Comparison of ENCODE assay signal across 20 mouse cellular contexts in the genomic region with DNA sequence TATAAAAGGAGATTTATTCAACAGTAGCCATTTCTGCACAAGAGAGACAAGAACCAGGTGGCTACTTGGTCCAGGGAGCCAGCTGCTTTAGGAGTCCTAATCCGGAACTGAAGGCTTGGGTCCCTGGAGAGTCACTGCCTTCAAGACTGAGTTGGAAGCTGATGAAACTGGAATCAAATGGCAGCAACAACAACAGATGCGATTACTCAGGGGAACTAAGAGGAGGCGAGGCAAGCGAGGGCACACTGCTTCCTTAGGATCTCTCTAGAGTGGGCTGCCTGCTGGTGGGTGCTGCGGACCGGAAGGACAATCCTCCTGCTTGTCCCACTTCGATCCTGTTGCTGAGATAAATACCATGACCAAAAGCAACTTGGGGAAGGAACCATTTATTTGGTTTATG. TPM values are rescaled to one million over a fixed set of nuclear protein-coding genes. Genes with fewer than 3 reads are reported as not detected.
A peak's percentile ranks its signal among the peaks of the same experiment; 100 is the strongest.
DNase-seq lines count a peak whose midpoint lies in the region; ATAC-seq and TF ChIP-seq lines count a peak whose summit lies in the region.
"Had no signal": no experiment of that assay in that cellular context is flagged by ENCODE, and none has a peak within 500 bp of the region (broad histone marks: within the 10 kb centered on the region; RNA-seq: fewer than 3 reads in every experiment).

No protein-coding gene starts in this region.

- 62% methylated on average over 7 of the region's 7 CpGs for WGBS in forebrain, embryonic 14.5 days
- WGBS in forebrain, embryonic 12.5 days = 61% methylated on average over 7 of the region's 7 CpGs
- 59% methylated on average over 7 of the region's 7 CpGs for WGBS in limb, embryonic 14.5 days
- 70% methylated on average over 7 of the region's 7 CpGs for WGBS in limb, embryonic 10.5 days

- no peak for ATAC-seq in forebrain, embryonic 14.5 days
- ATAC-seq in forebrain, embryonic 12.5 days (ENCODE audit: low FRiP score) = no peak
- ATAC-seq in limb, embryonic 14.5 days (ENCODE audit: low FRiP score, low read depth) = no peak; the same call in 1 of the 2 replicates

- H3K36me3 ChIP-seq in forebrain, embryonic 14.5 days (ENCODE audit: control insufficient read depth, insufficient read depth, low read length) = no peaks in the 10 kb centered on the region
- H3K36me3 ChIP-seq in forebrain, embryonic 12.5 days (replicated peaks) = no peaks in the 10 kb centered on the region
- no peaks in the 10 kb centered on the region for H3K36me3 ChIP-seq in limb, embryonic 14.5 days (ENCODE audit: control insufficient read depth, insufficient read depth, low read length)
- H3K36me3 ChIP-seq in limb, embryonic 10.5 days = no peaks in the 10 kb centered on the region
- H3K36me3 ChIP-seq: embryonic facial prominence, embryonic 12.5 days; heart, embryonic 12.5 days; limb, embryonic 12.5 days; liver, embryonic 13.5 days; lung, embryonic 15.5 days had no signal

- H3K4me2 ChIP-seq in forebrain, embryonic 14.5 days (ENCODE audit: low read length) = no peak overlapping the region
- no peak overlapping the region for H3K4me2 ChIP-seq in forebrain, embryonic 12.5 days
- no peak overlapping the region for H3K4me2 ChIP-seq in limb, embryonic 14.5 days (replicated peaks; ENCODE audit: low read depth, low read length, severe bottlenecking)
- H3K4me2 ChIP-seq: embryonic facial prominence, embryonic 12.5 days; heart, embryonic 12.5 days; limb, embryonic 12.5 days; liver, embryonic 13.5 days; lung, embryonic 15.5 days; midbrain, embryonic 11.5 days had no signal

- H3K27me3 ChIP-seq in forebrain, embryonic 14.5 days (replicated peaks; ENCODE audit: control insufficient read depth, insufficient read depth, low read length) = no peaks in the 10 kb centered on the region
- 0 out of 2 replicates have a peak, but pooled peaks cover 5% of the 10 kb centered on the region for H3K27me3 ChIP-seq in forebrain, embryonic 12.5 days
- no peaks in the 10 kb centered on the region for H3K27me3 ChIP-seq in limb, embryonic 14.5 days (ENCODE audit: control insufficient read depth, insufficient read depth, low read length)
- no peaks in the 10 kb centered on the region for H3K27me3 ChIP-seq in limb, embryonic 10.5 days (ENCODE audit: low read depth, poor library complexity, severe bottlenecking)
- H3K27me3 ChIP-seq: embryonic facial prominence, embryonic 12.5 days; heart, embryonic 12.5 days; liver, embryonic 13.5 days; lung, embryonic 15.5 days had no signal

- no peak overlapping the region for H3K27ac ChIP-seq in forebrain, embryonic 14.5 days (ENCODE audit: low read depth, low read length)
- H3K27ac ChIP-seq in forebrain, embryonic 12.5 days = no peak overlapping the region
- H3K27ac ChIP-seq in limb, embryonic 14.5 days (replicated peaks; ENCODE audit: low read depth, low read length) = no peak overlapping the region
- no peak overlapping the region for H3K27ac ChIP-seq in limb, embryonic 10.5 days
- H3K27ac ChIP-seq: embryonic facial prominence, embryonic 12.5 days; limb, embryonic 12.5 days; liver, embryonic 13.5 days; lung, embryonic 15.5 days had no signal

- H3K4me3 ChIP-seq in forebrain, embryonic 14.5 days (ENCODE audit: low read depth, low read length) = no peak overlapping the region
- no peak overlapping the region for H3K4me3 ChIP-seq in forebrain, embryonic 12.5 days (replicated peaks)
- no peak overlapping the region for H3K4me3 ChIP-seq in limb, embryonic 14.5 days (replicated peaks; ENCODE audit: low read length)
- H3K4me3 ChIP-seq in limb, embryonic 10.5 days = no peak overlapping the region
- H3K4me3 ChIP-seq: embryonic facial prominence, embryonic 12.5 days; heart, embryonic 12.5 days; limb, embryonic 12.5 days; liver, embryonic 13.5 days; lung, embryonic 15.5 days had no signal

- no peak for TF ChIP-seq POLR2A in limb, embryonic 14.5 days (IDR thresholded peaks at IDR 0.05; ENCODE audit: borderline replicate concordance, extremely low read depth, insufficient read depth, insufficient read length)

- 0 out of 2 replicates have a peak overlapping the region, but pooled peaks have one; percentile 13 for H3K9ac ChIP-seq in forebrain, embryonic 14.5 days (ENCODE audit: low read length)
- no peak overlapping the region for H3K9ac ChIP-seq in forebrain, embryonic 12.5 days
- no peak overlapping the region for H3K9ac ChIP-seq in limb, embryonic 14.5 days (ENCODE audit: low read depth, low read length, severe bottlenecking)
- H3K9ac ChIP-seq: embryonic facial prominence, embryonic 12.5 days; heart, embryonic 12.5 days; limb, embryonic 12.5 days; liver, embryonic 13.5 days; lung, embryonic 15.5 days had no signal

- H3K9me3 ChIP-seq in forebrain, embryonic 14.5 days (replicated peaks; ENCODE audit: control insufficient read depth, low read length) = no peaks in the 10 kb centered on the region
- no peaks in the 10 kb centered on the region for H3K9me3 ChIP-seq in forebrain, embryonic 12.5 days
- no peaks in the 10 kb centered on the region for H3K9me3 ChIP-seq in limb, embryonic 14.5 days (ENCODE audit: control insufficient read depth, low read length)
- H3K9me3 ChIP-seq in limb, embryonic 10.5 days (replicated peaks) = no peaks in the 10 kb centered on the region
- H3K9me3 ChIP-seq: embryonic facial prominence, embryonic 12.5 days; heart, embryonic 12.5 days; limb, embryonic 12.5 days; liver, embryonic 13.5 days; lung, embryonic 15.5 days had no signal

- H3K4me1 ChIP-seq in forebrain, embryonic 14.5 days (ENCODE audit: control insufficient read depth, insufficient read depth, low read length) = no peaks in the 10 kb centered on the region
- H3K4me1 ChIP-seq in forebrain, embryonic 12.5 days = 0 out of 2 replicates have a peak, but pooled peaks cover 3% of the 10 kb centered on the region
- H3K4me1 ChIP-seq in limb, embryonic 14.5 days (ENCODE audit: control insufficient read depth, insufficient read depth, low read length) = no peaks in the 10 kb centered on the region
- no peaks in the 10 kb centered on the region for H3K4me1 ChIP-seq in limb, embryonic 10.5 days
- H3K4me1 ChIP-seq: embryonic facial prominence, embryonic 12.5 days; heart, embryonic 12.5 days; limb, embryonic 12.5 days; liver, embryonic 13.5 days; lung, embryonic 15.5 days had no signal

- no peak for DNase-seq in forebrain, embryonic 14.5 days (ENCODE audit: low spot score)
- DNase-seq in limb, embryonic 14.5 days (ENCODE audit: low spot score) = peak; percentile 39
- DNase-seq in limb, embryonic 10.5 days (ENCODE audit: low spot score) = no peak
- DNase-seq in adipocyte (ENCODE audit: low spot score) = peak; percentile 8
- peak; percentile 40 for DNase-seq in retina, embryonic 14.5 days (ENCODE audit: low spot score)
- no peak for DNase-seq in cerebellum, postnatal 25 days
- DNase-seq: adrenal gland, adult 2 months; B cell, adult 2 months; cerebellum, adult 9-11 months; heart, postnatal 14 days; kidney, adult 8-10 months; kidney, postnatal 36 days; liver, embryonic 13.5 days; lung, postnatal 4 days had no signal

RNA-seq across cellular contexts. Expression of gene Tyrobp, which starts 13.9 kb away (rescaled TPM):
- 31.1 and 31.3 TPM in 2 replicates for polyA plus RNA-seq in forebrain, embryonic 14.5 days (2014; fragmentation: Nextera tagmentation; extraction: Ambion mirVana)
- polyA plus RNA-seq in forebrain, embryonic 12.5 days (2016; fragmentation: Nextera tagmentation; extraction: Ambion mirVana) = 11.3 and 11.7 TPM in 2 replicates
- polyA plus RNA-seq in limb, embryonic 14.5 days (2012; rRNA removed) = 54.2 and 79.2 TPM in 2 replicates
- 69.8 and 84.7 TPM in 2 replicates for polyA plus RNA-seq in limb, embryonic 14.5 days (2014; fragmentation: Nextera tagmentation; extraction: Ambion mirVana)
- 7.6 and 8.6 TPM in 2 replicates for polyA plus RNA-seq in limb, embryonic 10.5 days (2016; fragmentation: Nextera tagmentation; extraction: Ambion mirVana)

RNA-seq across cellular contexts. Expression of gene Hcst, which starts 20.0 kb away (rescaled TPM):
- polyA plus RNA-seq in forebrain, embryonic 14.5 days (2014; fragmentation: Nextera tagmentation; extraction: Ambion mirVana) = 0.61 TPM in 1 of 2 replicates, not detected in the other
- polyA plus RNA-seq in forebrain, embryonic 12.5 days (2016; fragmentation: Nextera tagmentation; extraction: Ambion mirVana) = not detected in 2 replicates
- 1.9 and 2.2 TPM in 2 replicates for polyA plus RNA-seq in limb, embryonic 14.5 days (2012; rRNA removed)
- polyA plus RNA-seq in limb, embryonic 14.5 days (2014; fragmentation: Nextera tagmentation; extraction: Ambion mirVana) = 0.70 and 3.0 TPM in 2 replicates
- not detected in 2 replicates for polyA plus RNA-seq in limb, embryonic 10.5 days (2016; fragmentation: Nextera tagmentation; extraction: Ambion mirVana)
- polyA plus RNA-seq: limb, embryonic 12.5 days had no signal

RNA-seq across cellular contexts. Expression of gene Nfkbid, which starts 21.9 kb away (rescaled TPM):
- polyA plus RNA-seq in forebrain, embryonic 14.5 days (2014; fragmentation: Nextera tagmentation; extraction: Ambion mirVana) = 1.2 and 1.4 TPM in 2 replicates
- polyA plus RNA-seq in forebrain, embryonic 12.5 days (2016; fragmentation: Nextera tagmentation; extraction: Ambion mirVana) = 0.97 and 1.4 TPM in 2 replicates
- polyA plus RNA-seq in limb, embryonic 14.5 days (2012; rRNA removed) = 3.0 and 3.5 TPM in 2 replicates
- 1.7 and 2.2 TPM in 2 replicates for polyA plus RNA-seq in limb, embryonic 14.5 days (2014; fragmentation: Nextera tagmentation; extraction: Ambion mirVana)
- 0.55 and 1.2 TPM in 2 replicates for polyA plus RNA-seq in limb, embryonic 10.5 days (2016; fragmentation: Nextera tagmentation; extraction: Ambion mirVana)

RNA-seq across cellular contexts. Expression of gene Lrfn3, which starts 37.1 kb away (rescaled TPM):
- polyA plus RNA-seq in forebrain, embryonic 14.5 days (2014; fragmentation: Nextera tagmentation; extraction: Ambion mirVana) = 8.8 and 10.3 TPM in 2 replicates
- 7.3 and 8.1 TPM in 2 replicates for polyA plus RNA-seq in forebrain, embryonic 12.5 days (2016; fragmentation: Nextera tagmentation; extraction: Ambion mirVana)
- polyA plus RNA-seq in limb, embryonic 14.5 days (2012; rRNA removed) = 11.5 and 17.7 TPM in 2 replicates
- polyA plus RNA-seq in limb, embryonic 14.5 days (2014; fragmentation: Nextera tagmentation; extraction: Ambion mirVana) = 6.3 and 6.9 TPM in 2 replicates
- 4.0 and 4.2 TPM in 2 replicates for polyA plus RNA-seq in limb, embryonic 10.5 days (2016; fragmentation: Nextera tagmentation; extraction: Ambion mirVana)

RNA-seq across cellular contexts. Expression of gene Aplp1, which starts 45.7 kb away (rescaled TPM):
- polyA plus RNA-seq in forebrain, embryonic 14.5 days (2014; fragmentation: Nextera tagmentation; extraction: Ambion mirVana) = 467 and 579 TPM in 2 replicates
- 214 and 237 TPM in 2 replicates for polyA plus RNA-seq in forebrain, embryonic 12.5 days (2016; fragmentation: Nextera tagmentation; extraction: Ambion mirVana)
- 41.9 and 55.5 TPM in 2 replicates for polyA plus RNA-seq in limb, embryonic 14.5 days (2012; rRNA removed)
- 31.4 and 37.4 TPM in 2 replicates for polyA plus RNA-seq in limb, embryonic 14.5 days (2014; fragmentation: Nextera tagmentation; extraction: Ambion mirVana)
- 8.4 and 13.4 TPM in 2 replicates for polyA plus RNA-seq in limb, embryonic 10.5 days (2016; fragmentation: Nextera tagmentation; extraction: Ambion mirVana)

Comparison
In these comparisons a context has a peak if more than half of its experiments do, and no peak if none do; other contexts are left out.
1. DNase-seq: peak in limb, embryonic 14.5 days (single experiment), adipocyte (single experiment) and retina, embryonic 14.5 days (single experiment); none in forebrain, embryonic 14.5 days (single experiment), limb, embryonic 10.5 days (single experiment) and cerebellum, postnatal 25 days (0 of 2).